Mouse (Mus musculus) myocyte (in vitro differentiated cells): ENCODE data around the gene Gm48551. TPM values are rescaled to one million over a fixed set of nuclear protein-coding genes. Genes with fewer than 3 reads are reported as not detected.

Experiments used
- H3K27me3 ChIP-seq: one replicate; pipeline ENCODE4 v1.6.1; 2011; ENCODE audit not compliant: control insufficient read depth, insufficient read depth, insufficient read length
- H3K36me3 ChIP-seq: one replicate; pipeline ENCODE4 v1.6.1; 2011; ENCODE audit not compliant: control insufficient read depth, insufficient read depth
- H3K4me2 ChIP-seq: one replicate; pipeline ENCODE4 v1.6.1; 2011; ENCODE audit warnings: low read depth, control low read depth
- H3K4me3 ChIP-seq: one replicate; pipeline ENCODE4 v1.5.1; 2011; ENCODE audit warnings: mild to moderate bottlenecking, control low read depth, moderate library complexity
- H3K79me2 ChIP-seq: one replicate; pipeline ENCODE4 v1.6.1; 2011; ENCODE audit not compliant: control insufficient read depth, insufficient read depth
- H3ac ChIP-seq: one replicate; pipeline ENCODE4 v1.6.1; 2011; ENCODE audit not compliant: control insufficient read depth, insufficient read length
- CEBPB ChIP-seq: IDR thresholded peaks from 2 replicates; pipeline ENCODE4 v1.6.1; 2011; ENCODE audit warnings: mild to moderate bottlenecking, moderate library complexity; ENCODE audit not compliant: poor library complexity, insufficient read depth, severe bottlenecking
- E2F4 ChIP-seq: IDR thresholded peaks from one replicate; pipeline ENCODE4 v1.6.1; 2011; ENCODE audit warnings: mild to moderate bottlenecking, control low read depth, moderate library complexity; ENCODE audit not compliant: insufficient read depth
- MAX ChIP-seq: IDR thresholded peaks from one replicate; pipeline ENCODE4 v1.6.1; 2011; ENCODE audit warnings: low read depth, mild to moderate bottlenecking, control low read depth
- MYOD1 ChIP-seq, 3 experiments: IDR thresholded peaks; one replicate each; pipeline ENCODE4 v1.6.1; 2011; ENCODE audit warnings: control low read depth in 2 of 3, low read depth in 2 of 3, mild to moderate bottlenecking in 2 of 3, moderate library complexity in 1 of 3; ENCODE audit not compliant: insufficient read length in 2 of 3, control insufficient read depth in 1 of 3
- MYOG ChIP-seq, 3 experiments: IDR thresholded peaks; one replicate each; pipeline ENCODE4 v1.6.1; 2011; ENCODE audit warnings: control low read depth in 2 of 3, low read depth in 2 of 3, mild to moderate bottlenecking in 2 of 3; ENCODE audit not compliant: insufficient read length in 2 of 3, control insufficient read depth in 1 of 3, insufficient read depth in 1 of 3
- POLR2A ChIP-seq: IDR thresholded peaks from one replicate; pipeline ENCODE4 v1.6.1; 2011; ENCODE audit warnings: low read depth, mild to moderate bottlenecking, control low read depth, moderate library complexity; ENCODE audit not compliant: insufficient read length
- POLR2AphosphoS2 ChIP-seq: IDR thresholded peaks from one replicate; pipeline ENCODE4 v1.6.1; 2011; ENCODE audit warnings: low read depth, control low read depth; ENCODE audit not compliant: insufficient read length
- REST ChIP-seq: IDR thresholded peaks from one replicate; pipeline ENCODE4 v1.6.1; 2011; ENCODE audit warnings: mild to moderate bottlenecking, control low read depth, moderate library complexity; ENCODE audit not compliant: insufficient read depth, insufficient read length
- SRF ChIP-seq: IDR thresholded peaks from one replicate; pipeline ENCODE4 v1.6.1; 2011; ENCODE audit warnings: low read depth; ENCODE audit not compliant: control insufficient read depth, insufficient read length
- TCF12 ChIP-seq: IDR thresholded peaks from one replicate; pipeline ENCODE4 v1.6.1; 2011; ENCODE audit warnings: mild to moderate bottlenecking, control low read depth; ENCODE audit not compliant: poor library complexity, insufficient read depth, severe bottlenecking
- TCF3 ChIP-seq: IDR thresholded peaks from one replicate; pipeline ENCODE4 v1.6.1; 2011; ENCODE audit warnings: low read depth, control low read depth; ENCODE audit not compliant: insufficient read length
- USF1 ChIP-seq: IDR thresholded peaks from one replicate; pipeline ENCODE4 v1.6.1; 2011; ENCODE audit warnings: low read depth, mild to moderate bottlenecking, control low read depth, moderate library complexity
- polyA plus RNA-seq: library from polyadenylated mRNA; unstranded; fragments of >200 nt; fragmentation: generic; extraction: Trizol; gene quantifications from one replicate; pipeline ENCODE4 v1.2.1, GENCODE M21; 2012; ENCODE audit warnings: missing spikeins

Gm48551 gene
- polyA plus RNA-seq, 1 experiment: 1.7 TPM

GRCm38 (mm10) chr10:81416581-81417226 lies 32.4 kb downstream of the Gm48551 start:
- peaks cover 5% of the 10 kb centered on the region for H3K36me3 ChIP-seq
- no peaks in the 10 kb centered on the region for H3K27me3 ChIP-seq
- H3K79me2 ChIP-seq: peaks cover 74% of the 10 kb centered on the region
- H3K4me2 ChIP-seq: peak overlapping the region; percentile 68
- H3ac ChIP-seq: no peak overlapping the region
- TF ChIP-seq USF1 (no peak), CEBPB (no peak), REST (no peak), TCF3 (no peak), MYOD1 (IDR thresholded peaks at IDR 0.05; ENCODE audit: control insufficient read depth in 1 of 3, insufficient read length in 2 of 3, low read depth in 2 of 3) (peak in 1 of 3 experiments; percentile 97), POLR2A (no peak), SRF (peak; percentile 17), E2F4 (peak; percentile 77), POLR2AphosphoS2 (no peak), MAX (peak; percentile 35), TCF12 (peak; percentile 94), MYOG (IDR thresholded peaks at IDR 0.05; ENCODE audit: control insufficient read depth in 1 of 3, insufficient read depth in 1 of 3, insufficient read length in 2 of 3, low read depth in 2 of 3) (peak in 2 of 3 experiments; percentile 77 to 99)
- no peak overlapping the region for H3K4me3 ChIP-seq

GRCm38 (mm10) chr10:81417227-81418215 lies 33.3 kb downstream of the Gm48551 start:
- peaks cover 5% of the 10 kb centered on the region for H3K36me3 ChIP-seq
- H3K27me3 ChIP-seq: no peaks in the 10 kb centered on the region
- peaks cover 82% of the 10 kb centered on the region for H3K79me2 ChIP-seq
- H3K4me2 ChIP-seq: peak overlapping the region; percentile 82
- H3K4me3 ChIP-seq: no peak overlapping the region
- TF ChIP-seq CEBPB (no peak), SRF (no peak), REST (no peak), MYOG (IDR thresholded peaks at IDR 0.05; ENCODE audit: control insufficient read depth in 1 of 3, insufficient read depth in 1 of 3, insufficient read length in 2 of 3, low read depth in 2 of 3) (no peak), TCF12 (no peak), POLR2AphosphoS2 (no peak), MYOD1 (IDR thresholded peaks at IDR 0.05; ENCODE audit: control insufficient read depth in 1 of 3, insufficient read length in 2 of 3, low read depth in 2 of 3) (no peak), USF1 (no peak), POLR2A (no peak), E2F4 (no peak)
- no peak overlapping the region for H3ac ChIP-seq

DNA sequence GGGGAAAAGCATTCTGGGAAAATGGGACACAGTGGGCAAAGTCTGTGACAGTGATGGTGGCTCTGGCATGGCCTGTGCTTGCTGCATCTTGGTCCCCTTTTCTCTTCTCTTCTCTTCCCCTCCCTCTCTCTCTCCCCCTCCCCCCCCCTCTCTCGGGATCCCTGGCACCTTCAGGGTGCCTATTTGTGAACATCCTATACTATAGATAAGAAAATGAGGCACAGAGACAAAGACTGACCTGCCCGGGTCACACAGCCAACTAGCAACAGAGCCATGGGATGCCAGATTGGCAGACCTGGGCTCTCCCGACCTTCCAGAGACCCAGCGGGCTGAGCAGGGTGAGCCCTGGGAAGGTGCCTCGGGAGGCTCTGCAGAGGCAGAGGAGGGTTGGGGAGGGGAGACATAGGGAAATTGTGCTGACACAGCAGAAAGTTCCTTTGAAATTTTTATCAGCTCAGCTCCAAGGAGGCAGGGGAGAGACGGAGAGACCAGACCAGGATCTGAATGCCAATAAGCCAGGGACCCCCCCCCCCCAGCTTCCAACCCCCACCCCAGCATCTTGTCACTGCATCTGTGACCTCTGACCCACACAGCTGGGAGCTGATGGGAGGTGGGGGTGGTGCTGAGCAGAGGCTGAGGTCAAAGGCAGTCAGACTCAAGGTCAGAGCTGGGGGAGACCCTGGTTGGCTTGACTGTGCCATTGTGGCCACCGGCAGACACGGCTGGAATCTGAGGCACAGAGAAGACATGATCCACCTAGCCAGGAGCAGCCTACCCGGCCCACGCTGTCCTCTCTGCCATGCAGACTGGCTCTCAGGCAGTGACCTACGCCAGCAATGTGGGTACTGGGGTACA lies 34.2 kb downstream of the Gm48551 start:
- H3K4me3 ChIP-seq: no peak overlapping the region
- H3ac ChIP-seq: no peak overlapping the region
- TF ChIP-seq E2F4 (no peak), SRF (no peak), REST (no peak), POLR2AphosphoS2 (no peak), MYOD1 (IDR thresholded peaks at IDR 0.05; ENCODE audit: control insufficient read depth in 1 of 3, insufficient read length in 2 of 3, low read depth in 2 of 3) (no peak), USF1 (no peak), TCF3 (no peak), MAX (no peak), CEBPB (no peak), TCF12 (no peak)
- H3K4me2 ChIP-seq: peak overlapping the region; percentile 56
- H3K79me2 ChIP-seq: peaks cover 84% of the 10 kb centered on the region
- no peaks in the 10 kb centered on the region for H3K27me3 ChIP-seq
- H3K36me3 ChIP-seq: peaks cover 5% of the 10 kb centered on the region
